Comparison of ENCODE assay signal across 10 mouse cellular contexts in the genomic region with DNA sequence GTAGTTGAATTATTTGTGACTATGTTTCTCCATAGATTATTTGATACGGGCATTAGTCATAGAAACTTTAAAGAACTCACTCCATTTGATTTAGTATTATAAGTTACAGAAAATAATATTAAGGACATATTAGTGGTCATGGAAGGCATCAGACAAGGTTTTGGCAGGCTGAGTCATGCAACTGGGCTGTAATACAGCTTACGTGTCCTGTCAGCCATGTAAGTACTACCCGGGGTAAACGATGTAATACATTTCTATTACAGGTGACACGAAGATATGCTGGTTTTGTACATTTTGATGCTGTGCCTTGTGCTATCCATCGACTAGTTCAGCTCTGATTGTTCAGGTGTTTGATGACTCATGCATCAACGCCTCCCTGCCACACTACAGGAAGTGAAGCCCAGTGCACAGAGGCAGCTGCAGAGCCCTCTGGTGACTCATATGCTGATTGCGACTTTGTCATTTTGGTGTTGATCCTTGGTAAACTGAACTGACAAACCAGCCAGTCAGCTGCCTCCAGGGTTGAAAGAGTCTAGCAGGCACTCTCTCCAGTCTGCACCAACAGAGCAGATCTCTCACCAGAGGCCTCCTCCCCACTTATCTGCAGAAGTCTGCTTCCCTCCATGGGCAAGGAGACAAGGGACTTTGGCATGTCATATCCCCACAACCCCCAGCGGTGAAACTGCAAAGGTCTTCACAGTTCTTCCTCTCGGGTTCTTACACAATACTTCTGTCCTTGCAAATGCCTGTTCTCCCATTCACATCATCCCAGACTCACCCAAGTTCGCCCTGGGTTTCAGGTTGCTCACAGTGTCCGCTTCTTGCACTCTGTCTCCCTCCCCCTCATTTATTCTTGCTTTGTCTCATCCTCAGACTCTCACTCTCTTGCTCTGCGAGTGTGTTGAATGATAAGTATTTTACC.
A peak's percentile ranks its signal among the peaks of the same experiment; 100 is the strongest.
DNase-seq lines count a peak whose midpoint lies in the region; ATAC-seq lines count a peak whose summit lies in the region.
"Had no signal": no experiment of that assay in that cellular context is flagged by ENCODE, and none has a peak within 500 bp of the region (broad histone marks: within the 10 kb centered on the region; RNA-seq: fewer than 3 reads in every experiment).

No protein-coding gene starts in this region.

- no peak for DNase-seq in kidney, postnatal 25 days
- peak; percentile 26 to 64 for DNase-seq in urinary bladder, adult 18-20 months (ENCODE audit: low spot score in 2 of 2)
- DNase-seq in urinary bladder, adult 2 months (ENCODE audit: low spot score), result no peak
- DNase-seq in embryo, embryonic 10.5 days (ENCODE audit: low spot score), result peak; percentile 3
- DNase-seq in telencephalon, adult 2 months (ENCODE audit: low read depth, low spot score), result peak; percentile 19
- no peak for DNase-seq in cerebellum, adult 9-11 months
- no peak for DNase-seq in cerebellum, adult 9-10 months
- DNase-seq: heart, adult 2 months had no signal

- no peak overlapping the region for H3K9ac ChIP-seq in kidney, embryonic 16.5 days (replicated peaks; ENCODE audit: low read length)
- H3K9ac ChIP-seq: embryonic facial prominence, embryonic 12.5 days had no signal

- no peaks in the 10 kb centered on the region for H3K9me3 ChIP-seq in kidney, embryonic 16.5 days (ENCODE audit: low read length)
- H3K9me3 ChIP-seq: embryonic facial prominence, embryonic 12.5 days had no signal

- no peak overlapping the region for H3K4me2 ChIP-seq in kidney, embryonic 16.5 days (replicated peaks; ENCODE audit: low read depth, low read length)
- H3K4me2 ChIP-seq: embryonic facial prominence, embryonic 12.5 days had no signal

- no peaks in the 10 kb centered on the region for H3K36me3 ChIP-seq in kidney, embryonic 16.5 days (ENCODE audit: insufficient read depth, low read length)
- H3K36me3 ChIP-seq: embryonic facial prominence, embryonic 12.5 days had no signal

- WGBS in kidney, embryonic 16.5 days, result 53% methylated on average over 13 of the region's 13 CpGs

- H3K4me3 ChIP-seq in kidney, embryonic 16.5 days (ENCODE audit: low read length), result no peak overlapping the region
- H3K4me3 ChIP-seq: embryonic facial prominence, embryonic 12.5 days; heart, adult 2 months had no signal

- peak; percentile 60; the same call in 1 of the 2 replicates for ATAC-seq in kidney, embryonic 16.5 days (ENCODE audit: low FRiP score, low TSS enrichment)

- H3K27me3 ChIP-seq in kidney, embryonic 16.5 days (ENCODE audit: insufficient read depth, low read length), result no peaks in the 10 kb centered on the region

- H3K4me1 ChIP-seq in kidney, embryonic 16.5 days (ENCODE audit: insufficient read depth, low read length), result peaks cover 16% of the 10 kb centered on the region
- H3K4me1 ChIP-seq: embryonic facial prominence, embryonic 12.5 days had no signal

- H3K27ac ChIP-seq in kidney, embryonic 16.5 days (ENCODE audit: low read length), result 0 out of 2 replicates have a peak overlapping the region, but pooled peaks have one; percentile 25
- H3K27ac ChIP-seq: embryonic facial prominence, embryonic 12.5 days; heart, adult 2 months had no signal

Comparison
In these comparisons a context has a peak if more than half of its experiments do, and no peak if none do; other contexts are left out.
1. DNase-seq: peak in urinary bladder, adult 18-20 months (2 of 2), embryo, embryonic 10.5 days (single experiment) and telencephalon, adult 2 months (single experiment); none in kidney, postnatal 25 days (0 of 2), urinary bladder, adult 2 months (single experiment), cerebellum, adult 9-11 months (single experiment) and cerebellum, adult 9-10 months (single experiment).